Mouse (Mus musculus) brain, embryonic 14.5 days (tissue): Measurements from ENCODE around the gene Fank1. TPM values are rescaled to one million over a fixed set of nuclear protein-coding genes. Genes with fewer than 3 reads are reported as not detected.
A peak's percentile ranks its signal among the peaks of the same experiment; 100 is the strongest.

Experiments
- DNase-seq: peaks from one replicate; pipeline ENCODE4 v3.0.0-alpha.2; 2011; ENCODE audit warnings: low read depth
- CTCF ChIP-seq: fragments of 200-500 bp; IDR thresholded peaks from 2 replicates; pipeline ENCODE4 v1.5.1; 2012; ENCODE audit warnings: inconsistent platforms, mild to moderate bottlenecking, moderate library complexity, borderline replicate concordance; ENCODE audit not compliant: insufficient read depth, insufficient read length; ENCODE audit errors: extremely low read depth
- POLR2A ChIP-seq: fragments of 200-500 bp; IDR thresholded peaks from 2 replicates; pipeline ENCODE4 v1.6.1; 2012; ENCODE audit warnings: mild to moderate bottlenecking, inconsistent platforms, borderline replicate concordance; ENCODE audit not compliant: poor library complexity, insufficient read depth, insufficient read length, severe bottlenecking; ENCODE audit errors: extremely low read depth
- polyA plus RNA-seq: library from polyadenylated mRNA; depleted of rRNA; stranded (reverse); fragments of >200 nt; gene quantifications from 2 replicates; pipeline ENCODE4 v1.2.3, GENCODE M21; 2012

The Fank1 gene
- polyA plus RNA-seq, 1 experiment, result 4.4 TPM

- TF ChIP-seq POLR2A, result no peak
- no peak for TF ChIP-seq CTCF
- no peak for DNase-seq
Measured at GRCm38 (mm10) chr7:133794720-133795119, 18.1 kb downstream of the Fank1 start.

GRCm38 (mm10) chr7:133799928-133800327 lies 23.3 kb downstream of the Fank1 start:
- no peak for DNase-seq
- no peak for TF ChIP-seq POLR2A
- TF ChIP-seq CTCF, result no peak

GRCm38 (mm10) chr7:133801823-133802222 lies 25.2 kb downstream of the Fank1 start:
- TF ChIP-seq POLR2A (no peak), CTCF (no peak)
- peak; percentile 34 for DNase-seq

- DNase-seq, result peak; percentile 83
- TF ChIP-seq POLR2A (no peak), CTCF (peak; percentile 81)
Measured at GRCm38 (mm10) chr7:133805614-133806175, 29.0 kb downstream of the Fank1 start.

GRCm38 (mm10) chr7:133812927-133813326 lies 36.3 kb downstream of the Fank1 start:
- DNase-seq, result peak; percentile 23
- TF ChIP-seq POLR2A (no peak), CTCF (no peak)

- peak; percentile 59 for DNase-seq
- TF ChIP-seq POLR2A (no peak), CTCF (no peak)
Measured at GRCm38 (mm10) chr7:133813331-133813730, 36.7 kb downstream of the Fank1 start.

GRCm38 (mm10) chr7:133823751-133824150 lies 47.1 kb downstream of the Fank1 start:
- TF ChIP-seq POLR2A, result no peak
- peak; percentile 35; the same call in 1 of the 2 replicates for TF ChIP-seq CTCF
- no peak for DNase-seq

GRCm38 (mm10) chr7:133824579-133824978 lies 47.9 kb downstream of the Fank1 start:
- DNase-seq, result no peak
- TF ChIP-seq POLR2A (no peak), CTCF (peak; percentile 36; the same call in 1 of the 2 replicates)

- TF ChIP-seq CTCF (no peak), POLR2A (no peak)
- DNase-seq, result peak; percentile 12
Measured at GRCm38 (mm10) chr7:133828514-133828913, 51.9 kb downstream of the Fank1 start.

GRCm38 (mm10) chr7:133829579-133829978 lies 52.9 kb downstream of the Fank1 start:
- no peak for DNase-seq
- TF ChIP-seq POLR2A, result no peak
- no peak for TF ChIP-seq CTCF

GRCm38 (mm10) chr7:133839546-133839945 lies 62.9 kb downstream of the Fank1 start:
- peak; percentile 54 for DNase-seq
- no peak for TF ChIP-seq POLR2A
- no peak for TF ChIP-seq CTCF

GRCm38 (mm10) chr7:133842079-133842478 lies 65.4 kb downstream of the Fank1 start:
- TF ChIP-seq CTCF (no peak), POLR2A (no peak)
- DNase-seq, result peak; percentile 22
